Mouse (Mus musculus) ovary, postnatal 14 days (tissue): ENCODE results near the gene 5530400C23Rik.
"Not testable (repeated sequence)": the region's sequence is repeated elsewhere in the genome, so short reads cannot be mapped to it uniquely, and the experiment has no call there.

Source experiments
- DNase-seq: peaks from one replicate; pipeline ENCODE4 v3.0.0; 2022; ENCODE audit warnings: low spot score

The 5530400C23Rik gene

GRCm38 (mm10) chr6:133291916-133292315, at the start of gene 5530400C23Rik:
Gene 5530400C23Rik (plus strand): TSS chr6:133292216.
- not testable (repeated sequence) for DNase-seq

- no peak for DNase-seq
These were observed 14.1 kb downstream of the 5530400C23Rik start for GRCm38 (mm10) chr6:133305952-133306715.

- not testable (repeated sequence) for DNase-seq
These were observed 21.9 kb downstream of the 5530400C23Rik start for GRCm38 (mm10) chr6:133313896-133314295.

GRCm38 (mm10) chr6:133338535-133338934, 46.5 kb downstream of the 5530400C23Rik start:
- no peak for DNase-seq

GRCm38 (mm10) chr6:133341731-133342130, 49.7 kb downstream of the 5530400C23Rik start:
- DNase-seq: not testable (repeated sequence)
